Mouse (Mus musculus) heart, postnatal 0 days (tissue): Measurements from ENCODE around the gene Rab21. TPM values are rescaled to one million over a fixed set of nuclear protein-coding genes. Genes with fewer than 3 reads are reported as not detected.

Experiments used
- ATAC-seq: fragments of 200-750 bp; cut with Nextera tagmentation; 2 replicates; pipeline ENCODE4 v1.8.0; 2017; ENCODE audit warnings: low read depth, moderate number of reproducible peaks, moderate library complexity; ENCODE audit not compliant: insufficient read depth
- DNase-seq: peaks from one replicate; pipeline ENCODE4 v3.0.0-alpha.2; 2016; ENCODE audit warnings: low spot score
- H3K27ac ChIP-seq: fragments of 300-500 bp; sonication (generic); 2 replicates; pipeline ENCODE4 v1.5.1; 2014; ENCODE audit warnings: low read depth, mild to moderate bottlenecking
- H3K27me3 ChIP-seq: fragments of 300-500 bp; sonication (generic); 2 replicates; pipeline ENCODE4 v1.6.1; 2014; ENCODE audit warnings: low read length, mixed read lengths; ENCODE audit not compliant: control insufficient read depth, insufficient read depth
- H3K36me3 ChIP-seq: fragments of 300-500 bp; sonication (generic); replicated peaks from 2 replicates; pipeline ENCODE4 v1.6.1; 2014; ENCODE audit warnings: low read length, mixed read lengths; ENCODE audit not compliant: control insufficient read depth, insufficient read depth
- H3K4me1 ChIP-seq: fragments of 300-500 bp; sonication (generic); 2 replicates; pipeline ENCODE4 v1.6.1; 2014; ENCODE audit warnings: antibody characterized with exemption; ENCODE audit not compliant: control insufficient read depth, insufficient read depth
- H3K4me2 ChIP-seq: fragments of 300-500 bp; sonication (generic); 2 replicates; pipeline ENCODE4 v1.6.1; 2014; ENCODE audit warnings: low read depth, mild to moderate bottlenecking, low read length, moderate library complexity
- H3K4me3 ChIP-seq: fragments of 300-500 bp; sonication (generic); 2 replicates; pipeline ENCODE4 v1.5.1; 2014; ENCODE audit warnings: low read depth, low read length
- H3K9ac ChIP-seq: fragments of 300-500 bp; sonication (generic); replicated peaks from 2 replicates; pipeline ENCODE4 v1.6.1; 2014; ENCODE audit warnings: low read depth, low read length, mixed read lengths
- H3K9me3 ChIP-seq: fragments of 300-500 bp; sonication (generic); replicated peaks from 2 replicates; pipeline ENCODE4 v1.6.1; 2016; ENCODE audit warnings: low read length; ENCODE audit not compliant: control insufficient read depth
- CTCF ChIP-seq: IDR thresholded peaks from 2 replicates; pipeline ENCODE4 v1.5.1; 2016; ENCODE audit warnings: antibody characterized with exemption, control low read depth, low read depth
- EP300 ChIP-seq: IDR thresholded peaks from 2 replicates; pipeline ENCODE4 v1.6.1; 2016; ENCODE audit warnings: antibody characterized with exemption, low read depth
- WGBS: fragments of 180-500 bp; shearing (Covaris S2); extraction: QIAGEN DNeasy Blood & Tissue Kit; methylation state at CpG from one replicate; pipeline ENCODE4 v1.1.7; 2014; 5-methylcytosine and 5-hydroxymethylcytosine counted together
- polyA plus RNA-seq: library from polyadenylated mRNA; unstranded; fragments of >200 nt; fragmentation: Nextera tagmentation; extraction: Ambion mirVana; gene quantifications from 2 replicates; pipeline ENCODE4 v1.2.1, GENCODE M21; 2015
- total RNA-seq: library from RNA; depleted of rRNA; stranded (reverse); fragments of >200 nt; gene quantifications from 2 replicates; pipeline ENCODE4 v1.2.3, GENCODE M21; 2014; ENCODE audit warnings: low replicate concordance; rRNA removed

The Rab21 gene
- total RNA-seq (42.0 and 45.2 TPM in 2 replicates), polyA plus RNA-seq (7.2 and 7.7 TPM in 2 replicates)

- H3K4me1 ChIP-seq = peaks cover 32% of the 10 kb centered on the region
- H3K4me2 ChIP-seq = peak within 1 kb of the TSS; percentile 77
- ATAC-seq (peak; percentile 87), DNase-seq (peak; percentile 92)
- TF ChIP-seq CTCF (no peak), EP300 (peak; percentile 33; the same call in 1 of the 2 replicates)
- H3K36me3 ChIP-seq = no peaks in the 10 kb centered on the region
- 0% methylated on average over 46 of the region's 48 CpGs for WGBS
- peak within 1 kb of the TSS; percentile 98 for H3K27ac ChIP-seq
- peak within 1 kb of the TSS; percentile 98 for H3K9ac ChIP-seq
- H3K27me3 ChIP-seq = no peaks in the 10 kb centered on the region
- no peaks in the 10 kb centered on the region for H3K9me3 ChIP-seq
- H3K4me3 ChIP-seq = peak within 1 kb of the TSS; percentile 90
These were observed at the start of gene Rab21 for GRCm38 (mm10) chr10:115315473-115316171. TSS of gene Rab21 (minus strand) at chr10:115315594.

- no peak for DNase-seq
- Histone ChIP-seq H3K4me2 (peak overlapping the region; percentile 74), H3K27me3 (no peaks in the 10 kb centered on the region), H3K27ac (peak overlapping the region; percentile 92), H3K36me3 (no peaks in the 10 kb centered on the region), H3K9me3 (no peaks in the 10 kb centered on the region), H3K4me1 (0 out of 2 replicates have a peak, but pooled peaks cover 10% of the 10 kb centered on the region), H3K4me3 (peak overlapping the region; percentile 63), H3K9ac (peak overlapping the region; percentile 51)
- WGBS = 62% methylated on average over 4 of the region's 4 CpGs
- TF ChIP-seq CTCF = no peak
- no peak for TF ChIP-seq EP300
- ATAC-seq = no peak
These were observed 47.8 kb upstream of the Rab21 start for GRCm38 (mm10) chr10:115363151-115363550.

- H3K9me3 ChIP-seq = no peaks in the 10 kb centered on the region
- peak overlapping the region; percentile 74 for H3K4me2 ChIP-seq
- ATAC-seq = peak; percentile 3; the same call in 1 of the 2 replicates
- TF ChIP-seq EP300 (no peak), CTCF (no peak)
- H3K36me3 ChIP-seq = no peaks in the 10 kb centered on the region
- no peaks in the 10 kb centered on the region for H3K27me3 ChIP-seq
- WGBS = 6% methylated on average over 9 of the region's 9 CpGs
- no peak for DNase-seq
- 0 out of 2 replicates have a peak, but pooled peaks cover 10% of the 10 kb centered on the region for H3K4me1 ChIP-seq
- peak overlapping the region; percentile 51 for H3K9ac ChIP-seq
- peak overlapping the region; percentile 63 for H3K4me3 ChIP-seq
- H3K27ac ChIP-seq = peak overlapping the region; percentile 92
These were observed 47.2 kb upstream of the Rab21 start for GRCm38 (mm10) chr10:115362623-115362964.

GRCm38 (mm10) chr10:115361840-115362622 is 46.6 kb upstream of the Rab21 start, which contains the start of gene Tmem19:
TSS of gene Tmem19 (minus strand) at chr10:115362501.
- Histone ChIP-seq H3K9me3 (no peaks in the 10 kb centered on the region), H3K27ac (peak within 1 kb of the TSS; percentile 92), H3K4me3 (peak within 1 kb of the TSS; percentile 63), H3K4me2 (peak within 1 kb of the TSS; percentile 74), H3K36me3 (0 out of 2 replicates have a peak, but pooled peaks cover 3% of the 10 kb centered on the region), H3K27me3 (no peaks in the 10 kb centered on the region), H3K4me1 (0 out of 2 replicates have a peak, but pooled peaks cover 10% of the 10 kb centered on the region), H3K9ac (peak within 1 kb of the TSS; percentile 51)
- DNase-seq (peak; percentile 97), ATAC-seq (peak; percentile 99)
- TF ChIP-seq EP300 (no peak), CTCF (no peak)
- 1% methylated on average over 55 of the region's 58 CpGs for WGBS

GRCm38 (mm10) chr10:115359066-115359465 is 43.7 kb upstream of the Rab21 start:
- Histone ChIP-seq H3K27me3 (no peaks in the 10 kb centered on the region), H3K9me3 (no peaks in the 10 kb centered on the region), H3K4me3 (no peak overlapping the region), H3K36me3 (peaks cover 10% of the 10 kb centered on the region; the same call in 1 of the 2 replicates), H3K27ac (no peak overlapping the region), H3K4me1 (0 out of 2 replicates have a peak, but pooled peaks cover 10% of the 10 kb centered on the region), H3K4me2 (no peak overlapping the region), H3K9ac (no peak overlapping the region)
- TF ChIP-seq CTCF = no peak
- no peak for TF ChIP-seq EP300
- 89% methylated on average over 7 of the region's 7 CpGs for WGBS
- ATAC-seq (no peak), DNase-seq (no peak)
